ENCODE assay signal across 8 mouse cellular contexts in genomic region chr2:116062251-116062651, GRCm38 (mm10). TPM values are rescaled to one million over a fixed set of nuclear protein-coding genes. Genes with fewer than 3 reads are reported as not detected.
A peak's percentile ranks its signal among the peaks of the same experiment; 100 is the strongest.
DNase-seq lines count a peak whose midpoint lies in the region; ATAC-seq lines count a peak whose summit lies in the region.

No protein-coding gene starts in this region.

- H3K4me1 ChIP-seq in heart, embryonic 12.5 days (replicated peaks) = peaks cover 37% of the 10 kb centered on the region
- H3K4me1 ChIP-seq in limb, embryonic 11.5 days (ENCODE audit: control insufficient read depth, insufficient read depth, low read length) = peaks cover 17% of the 10 kb centered on the region; the same call in 1 of the 2 replicates
- H3K4me1 ChIP-seq in midbrain, embryonic 16.5 days (ENCODE audit: control insufficient read depth, insufficient read depth, low read length) = peaks cover 15% of the 10 kb centered on the region; the same call in 1 of the 2 replicates

- 1% methylated on average over 20 of the region's 20 CpGs for WGBS in heart, embryonic 12.5 days
- WGBS in limb, embryonic 11.5 days = 0% methylated on average over 20 of the region's 20 CpGs
- WGBS in midbrain, embryonic 16.5 days = 2% methylated on average over 20 of the region's 20 CpGs

- H3K27ac ChIP-seq in heart, embryonic 12.5 days (ENCODE audit: poor library complexity, severe bottlenecking) = peak overlapping the region; percentile 98
- peak overlapping the region; percentile 91 for H3K27ac ChIP-seq in limb, embryonic 11.5 days (replicated peaks; ENCODE audit: low read depth, low read length)
- H3K27ac ChIP-seq in midbrain, embryonic 16.5 days (ENCODE audit: low read length) = peak overlapping the region; percentile 84

- DNase-seq in 3134 (ENCODE audit: extremely low read depth, insufficient read length, low spot score) (peak; percentile 29), ZHBTc4 (ENCODE audit: low read depth, low spot score) (peak; percentile 79)
- DNase-seq in limb, embryonic 11.5 days (ENCODE audit: low spot score) = peak; percentile 71
- no peak for DNase-seq in left cerebral cortex, adult 18-20 months (ENCODE audit: low spot score in 2 of 2)
- DNase-seq in ovary, postnatal 10 days (ENCODE audit: low spot score) = no peak

- peak overlapping the region; percentile 99 for H3K4me2 ChIP-seq in heart, embryonic 12.5 days
- peak overlapping the region; percentile 89 for H3K4me2 ChIP-seq in limb, embryonic 11.5 days (ENCODE audit: low read depth, severe bottlenecking)
- H3K4me2 ChIP-seq in midbrain, embryonic 16.5 days (ENCODE audit: low read length) = peak overlapping the region; percentile 72

- H3K9ac ChIP-seq in heart, embryonic 12.5 days = peak overlapping the region; percentile 95
- peak overlapping the region; percentile 90 for H3K9ac ChIP-seq in limb, embryonic 11.5 days (ENCODE audit: low read length)
- peak overlapping the region; percentile 74 for H3K9ac ChIP-seq in midbrain, embryonic 16.5 days (ENCODE audit: low read depth, low read length)

- peaks cover 33% of the 10 kb centered on the region for H3K36me3 ChIP-seq in heart, embryonic 12.5 days
- no peaks in the 10 kb centered on the region for H3K36me3 ChIP-seq in limb, embryonic 11.5 days (ENCODE audit: control insufficient read depth, insufficient read depth, low read length)
- no peaks in the 10 kb centered on the region for H3K36me3 ChIP-seq in midbrain, embryonic 16.5 days (ENCODE audit: control insufficient read depth, insufficient read depth, low read length)

- H3K4me3 ChIP-seq in heart, embryonic 12.5 days = peak overlapping the region; percentile 68
- peak overlapping the region; percentile 64 for H3K4me3 ChIP-seq in limb, embryonic 11.5 days (ENCODE audit: low read depth, low read length)
- H3K4me3 ChIP-seq in midbrain, embryonic 16.5 days (ENCODE audit: low read depth, low read length) = peak overlapping the region; percentile 43

- ATAC-seq in heart, embryonic 12.5 days (ENCODE audit: insufficient number of reproducible peaks, low FRiP score) = no peak
- no peak for ATAC-seq in limb, embryonic 11.5 days (ENCODE audit: insufficient number of reproducible peaks, low FRiP score, low TSS enrichment, low read depth)
- no peak for ATAC-seq in midbrain, embryonic 16.5 days
- ATAC-seq in granulocyte monocyte progenitor cell, adult 5-6 weeks (replicated peaks; ENCODE audit: poor library complexity, severe bottlenecking) = no peak

- H3K9me3 ChIP-seq in heart, embryonic 12.5 days (replicated peaks) = no peaks in the 10 kb centered on the region
- no peaks in the 10 kb centered on the region for H3K9me3 ChIP-seq in limb, embryonic 11.5 days (ENCODE audit: control insufficient read depth, low read length)
- H3K9me3 ChIP-seq in midbrain, embryonic 16.5 days (replicated peaks; ENCODE audit: control insufficient read depth, low read length, poor library complexity, severe bottlenecking) = no peaks in the 10 kb centered on the region

- H3K27me3 ChIP-seq in heart, embryonic 12.5 days (replicated peaks) = no peaks in the 10 kb centered on the region
- 0 out of 2 replicates have a peak, but pooled peaks cover 3% of the 10 kb centered on the region for H3K27me3 ChIP-seq in limb, embryonic 11.5 days (ENCODE audit: control insufficient read depth, insufficient read depth, low read length)
- H3K27me3 ChIP-seq in midbrain, embryonic 16.5 days (ENCODE audit: control insufficient read depth, insufficient read depth, low read depth, low read length) = peaks cover 3% of the 10 kb centered on the region; the same call in 1 of the 2 replicates

RNA-seq across cellular contexts. Expression of gene Meis2, which starts 3.4 kb away (rescaled TPM):
- 49.9 and 52.9 TPM in 2 replicates for polyA plus RNA-seq in heart, embryonic 12.5 days (2016; fragmentation: Nextera tagmentation; extraction: Ambion mirVana)
- 51.4 and 53.9 TPM in 2 replicates for polyA plus RNA-seq in limb, embryonic 11.5 days (2014; fragmentation: Nextera tagmentation; extraction: Ambion mirVana)
- 62.5 and 70.2 TPM in 2 replicates for polyA plus RNA-seq in midbrain, embryonic 16.5 days (2015; fragmentation: Nextera tagmentation; extraction: Ambion mirVana)
- total RNA-seq in left cerebral cortex, adult 18-20 months (2021) = 100 to 1,000 TPM; 109 to 117 TPM
- not detected in 2 replicates for total RNA-seq in granulocyte monocyte progenitor cell, adult 5-6 weeks (2014; fragmentation: Nextera tagmentation)
- not detected in 2 replicates for total RNA-seq in granulocyte monocyte progenitor cell, adult 5-6 weeks (2017)

Comparison
In these comparisons a context has a peak if more than half of its experiments do, and no peak if none do; other contexts are left out.
1. DNase-seq: peak in 3134 (single experiment), ZHBTc4 (single experiment) and limb, embryonic 11.5 days (single experiment); none in left cerebral cortex, adult 18-20 months (0 of 2) and ovary, postnatal 10 days (single experiment).
2. Peak in every context shown above with its lines, with median percentiles within 50 percentile points of each other: H3K27ac ChIP-seq, H3K4me2 ChIP-seq, H3K4me3 ChIP-seq and H3K9ac ChIP-seq.